In the genomic region with DNA sequence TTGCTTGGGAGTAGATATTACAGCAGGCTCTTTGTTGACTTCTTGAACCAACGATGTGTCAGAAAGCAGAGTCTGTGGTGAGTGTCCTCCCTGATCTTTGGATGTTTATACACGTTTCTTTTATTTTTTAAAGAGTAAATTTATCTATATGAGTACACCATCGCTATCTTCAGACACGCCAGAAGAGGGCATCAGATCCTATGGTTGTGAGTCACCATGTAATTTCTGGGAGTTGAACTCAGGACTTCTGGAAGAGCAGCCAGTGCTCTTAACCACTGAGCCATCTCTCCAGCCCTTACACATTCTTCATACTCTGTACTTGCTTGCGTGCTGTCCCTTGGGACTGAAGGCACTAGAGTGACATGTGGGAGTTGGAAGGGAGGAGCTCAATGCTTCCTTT, we compare ENCODE assay signal across 29 mouse cellular contexts. TPM values are rescaled to one million over a fixed set of nuclear protein-coding genes. Genes with fewer than 3 reads are reported as not detected.
DNase-seq lines count a peak whose midpoint lies in the region; ATAC-seq and TF ChIP-seq lines count a peak whose summit lies in the region.
"Had no signal": no experiment of that assay in that cellular context is flagged by ENCODE, and none has a peak within 500 bp of the region (broad histone marks: within the 10 kb centered on the region; RNA-seq: fewer than 3 reads in every experiment).

No protein-coding gene starts in this region.

- no peak overlapping the region for H3K9ac ChIP-seq in CH12.LX (ENCODE audit: insufficient read depth, low read depth)
- no peak overlapping the region for H3K9ac ChIP-seq in forebrain, postnatal 0 days
- H3K9ac ChIP-seq in liver, postnatal 0 days (replicated peaks): no peak overlapping the region
- H3K9ac ChIP-seq: embryonic facial prominence, embryonic 13.5 days; forebrain, embryonic 12.5 days; hindbrain, embryonic 12.5 days had no signal

- 58% methylated on average over 5 of the region's 5 CpGs for WGBS in forebrain, postnatal 0 days
- 53% methylated on average over 5 of the region's 5 CpGs for WGBS in liver, postnatal 0 days (ENCODE audit: insufficient replicate concordance)

- TF ChIP-seq CTCF in layer of hippocampus, adult 2 months (conservative IDR thresholded peaks at IDR 0.05): peak; percentile 47
- peak in 1 of 2 experiments; percentile 40; a peak in 2 of 4 replicates for TF ChIP-seq CTCF in CH12.LX (conservative IDR thresholded peaks at IDR 0.05 in 1 of 2, IDR thresholded peaks at IDR 0.05 in 1 of 2; ENCODE audit: low read depth in 2 of 2, low read length in 2 of 2)
- no peak for TF ChIP-seq CTCF in forebrain, postnatal 0 days (IDR thresholded peaks at IDR 0.05; ENCODE audit: low read depth)
- TF ChIP-seq CTCF in liver, postnatal 0 days (IDR thresholded peaks at IDR 0.05; ENCODE audit: low read depth): no peak

- in situ Hi-C loops in CH12.LX (cut with MboI; ENCODE audit: low pct_ligation_motif_present, low pct_unique_long_range_greater_than_20kb, low sequenced_read_pairs): loop anchor here (25.0 kb wide), 2 partner anchors 215 to 1240 kb away; partner anchors contain the start of genes Lig1 and Zswim9

- TF ChIP-seq RAD21 in CH12.LX (IDR thresholded peaks at IDR 0.05; ENCODE audit: low read depth, low read length): peak; percentile 36

- dilution Hi-C loops in CH12.LX (cut with MboI; ENCODE audit: extremely low pct_ligation_motif_present, extremely low pct_unique_long_range_greater_than_20kb, low sequenced_read_pairs): no loop called here

- no peak for ATAC-seq in forebrain, postnatal 0 days
- no peak for ATAC-seq in liver, postnatal 0 days
- ATAC-seq: CD4-positive, CD25-positive, alpha-beta regulatory T cell, adult 4 months; hindbrain, embryonic 16.5 days; inflammation-experienced regulatory T-cells, adult 6 months; intestine, postnatal 0 days had no signal

- DNase-seq in layer of hippocampus, adult 2 months (ENCODE audit: low spot score in 2 of 2): no peak
- no peak for DNase-seq in layer of hippocampus, adult 18-20 months (ENCODE audit: low spot score in 2 of 2)
- DNase-seq in CH12.LX (ENCODE audit: extremely low read depth) (no peak), NIH3T3 (ENCODE audit: low read depth) (peak; percentile 50)
- DNase-seq in forebrain, postnatal 0 days: no peak
- DNase-seq in liver, postnatal 0 days: no peak
- no peak for DNase-seq in Muller cell, postnatal 12 days (ENCODE audit: inconsistent ontology term)
- DNase-seq: adrenal gland, postnatal 10 days; B cell, adult 2 months; cerebellum, adult 11 months; cerebellum, adult 8-10 months; cerebellum, postnatal 14 days; embryo, embryonic 11 days; gastrocnemius, adult 2 months; gastrocnemius, postnatal 25 days; heart, postnatal 10 days; heart, postnatal 4 days had no signal

- no peak for TF ChIP-seq POLR2A in CH12.LX (IDR thresholded peaks at IDR 0.05; ENCODE audit: low read depth, low read length)

- TF ChIP-seq EP300 in CH12.LX (IDR thresholded peaks at IDR 0.05; ENCODE audit: low read length): no peak
- TF ChIP-seq EP300 in liver, postnatal 0 days (IDR thresholded peaks at IDR 0.05; ENCODE audit: low read depth): no peak

- H3K79me2 ChIP-seq in CH12.LX (replicated peaks; ENCODE audit: control insufficient read depth, extremely low read depth, insufficient read depth, poor library complexity, severe bottlenecking): no peaks in the 10 kb centered on the region

- no peaks in the 10 kb centered on the region for H3K36me3 ChIP-seq in CH12.LX (replicated peaks in 1 of 2; ENCODE audit: control insufficient read depth in 1 of 2, insufficient read depth in 1 of 2, low read length in 1 of 2)
- no peaks in the 10 kb centered on the region for H3K36me3 ChIP-seq in forebrain, postnatal 0 days (ENCODE audit: insufficient read depth)
- H3K36me3 ChIP-seq in liver, postnatal 0 days (replicated peaks; ENCODE audit: insufficient read depth, low read length): no peaks in the 10 kb centered on the region
- H3K36me3 ChIP-seq: embryonic facial prominence, embryonic 13.5 days; forebrain, embryonic 12.5 days; heart, embryonic 10.5 days; hindbrain, embryonic 12.5 days had no signal

- peaks cover 56% of the 10 kb centered on the region for H3K27me3 ChIP-seq in CH12.LX (replicated peaks)
- no peaks in the 10 kb centered on the region for H3K27me3 ChIP-seq in forebrain, postnatal 0 days (ENCODE audit: insufficient read depth, low read length)
- H3K27me3 ChIP-seq in liver, postnatal 0 days (ENCODE audit: insufficient read depth, low read length): no peaks in the 10 kb centered on the region
- H3K27me3 ChIP-seq: embryonic facial prominence, embryonic 13.5 days; forebrain, embryonic 12.5 days; hindbrain, embryonic 12.5 days had no signal

- H3K4me2 ChIP-seq in CH12.LX (ENCODE audit: insufficient read depth, low read depth, poor library complexity, severe bottlenecking): no peak overlapping the region
- H3K4me2 ChIP-seq in forebrain, postnatal 0 days (ENCODE audit: low read depth): no peak overlapping the region
- no peak overlapping the region for H3K4me2 ChIP-seq in liver, postnatal 0 days (ENCODE audit: low read depth, low read length)
- H3K4me2 ChIP-seq: embryonic facial prominence, embryonic 13.5 days; forebrain, embryonic 12.5 days; hindbrain, embryonic 12.5 days had no signal

- peaks cover 8% of the 10 kb centered on the region for H3K9me3 ChIP-seq in CH12.LX (replicated peaks; ENCODE audit: low read length)
- no peaks in the 10 kb centered on the region for H3K9me3 ChIP-seq in forebrain, postnatal 0 days (ENCODE audit: low read length)
- no peaks in the 10 kb centered on the region for H3K9me3 ChIP-seq in liver, postnatal 0 days (ENCODE audit: low read length)
- H3K9me3 ChIP-seq: embryonic facial prominence, embryonic 13.5 days; forebrain, embryonic 12.5 days; heart, embryonic 10.5 days; hindbrain, embryonic 12.5 days had no signal

- H3K27ac ChIP-seq in layer of hippocampus, adult 2 months: no peak overlapping the region
- H3K27ac ChIP-seq in CH12.LX (ENCODE audit: insufficient read depth, low read depth): no peak overlapping the region
- H3K27ac ChIP-seq in forebrain, postnatal 0 days (ENCODE audit: low read depth, low read length): no peak overlapping the region
- no peak overlapping the region for H3K27ac ChIP-seq in liver, postnatal 0 days (ENCODE audit: low read depth)
- H3K27ac ChIP-seq: embryonic facial prominence, embryonic 13.5 days; forebrain, embryonic 12.5 days; gastrocnemius, adult 2 months; heart, embryonic 10.5 days; hindbrain, embryonic 12.5 days had no signal

- H3K4me1 ChIP-seq in CH12.LX (ENCODE audit: control insufficient read depth in 1 of 2, insufficient read depth in 2 of 2): no peaks in the 10 kb centered on the region
- no peaks in the 10 kb centered on the region for H3K4me1 ChIP-seq in forebrain, postnatal 0 days (ENCODE audit: insufficient read depth)
- no peaks in the 10 kb centered on the region for H3K4me1 ChIP-seq in liver, postnatal 0 days (ENCODE audit: insufficient read depth)
- H3K4me1 ChIP-seq: embryonic facial prominence, embryonic 13.5 days; forebrain, embryonic 12.5 days; heart, embryonic 10.5 days; hindbrain, embryonic 12.5 days had no signal

- H3K4me3 ChIP-seq in layer of hippocampus, adult 2 months: no peak overlapping the region
- H3K4me3 ChIP-seq in CH12.LX (replicated peaks in 1 of 3; ENCODE audit: low read depth in 2 of 3, low read length in 2 of 3, poor library complexity in 1 of 3): no peak overlapping the region
- no peak overlapping the region for H3K4me3 ChIP-seq in forebrain, postnatal 0 days (ENCODE audit: low read depth, low read length)
- H3K4me3 ChIP-seq in liver, postnatal 0 days (ENCODE audit: low read depth, low read length): no peak overlapping the region
- H3K4me3 ChIP-seq: embryonic facial prominence, embryonic 13.5 days; forebrain, embryonic 12.5 days; gastrocnemius, adult 2 months; heart, embryonic 10.5 days; hindbrain, embryonic 12.5 days had no signal

RNA-seq across cellular contexts. Expression of gene Mzf1, which starts 17.7 kb away (rescaled TPM):
- 10 to 100 TPM; 15.7 to 17.8 TPM for total RNA-seq in layer of hippocampus, adult 2 months (2021)
- 10 to 100 TPM; 11.9 to 13.1 TPM for total RNA-seq in layer of hippocampus, adult 18-20 months (2021)
- 0.46 and 0.55 TPM in 2 replicates for total RNA-seq in CH12.LX (2012; rRNA removed)
- total RNA-seq in CH12.LX (2014; rRNA removed): 0.31 and 0.34 TPM in 2 replicates
- 0.50 and 0.68 TPM in 2 replicates for polyA plus RNA-seq in CH12.LX (2012; ENCODE audit: insufficient read length, low read depth)
- 11.8 and 15.1 TPM in 2 replicates for total RNA-seq in forebrain, postnatal 0 days (2014; rRNA removed)
- polyA plus RNA-seq in forebrain, postnatal 0 days (2015; fragmentation: Nextera tagmentation; extraction: Ambion mirVana): 10.1 and 12.9 TPM in 2 replicates
- 0.26 and 0.29 TPM in 2 replicates for polyA plus RNA-seq in liver, postnatal 0 days (2015; fragmentation: Nextera tagmentation; extraction: Ambion mirVana)

RNA-seq across cellular contexts. Expression of gene Vmn1r85, which starts 22.7 kb away (rescaled TPM):
- total RNA-seq in layer of hippocampus, adult 2 months (2021): not detected
- total RNA-seq in layer of hippocampus, adult 18-20 months (2021): not detected
- total RNA-seq in CH12.LX (2012; rRNA removed) (not detected in 2 replicates), CH12.LX (2014; rRNA removed) (not detected in 2 replicates)
- not detected in 2 replicates for polyA plus RNA-seq in CH12.LX (2012; ENCODE audit: insufficient read length, low read depth)
- 0.14 and 0.23 TPM in 2 replicates for total RNA-seq in forebrain, postnatal 0 days (2014; rRNA removed)
- 0.05 and 0.12 TPM in 2 replicates for polyA plus RNA-seq in forebrain, postnatal 0 days (2015; fragmentation: Nextera tagmentation; extraction: Ambion mirVana)
- not detected in 2 replicates for polyA plus RNA-seq in liver, postnatal 0 days (2015; fragmentation: Nextera tagmentation; extraction: Ambion mirVana)
- total RNA-seq: adrenal gland, postnatal 10 days; adrenal gland, postnatal 4 days; common myeloid progenitor, adult 5-6 weeks; ES-E14; gastrocnemius, adult 2 months; gastrocnemius, postnatal 25 days; heart, postnatal 10 days; heart, postnatal 4 days had no signal
- polyA plus RNA-seq: CD4-positive, CD25-positive, alpha-beta regulatory T cell, adult 4 months; embryonic facial prominence, embryonic 13.5 days; forebrain, embryonic 12.5 days; heart, embryonic 10.5 days; heart, embryonic 14.5 days; hindbrain, embryonic 12.5 days; inflammation-experienced regulatory T-cells, adult 6 months; intestine, postnatal 0 days had no signal

RNA-seq across cellular contexts. Expression of gene Ube2m, which starts 34.2 kb away (rescaled TPM):
- total RNA-seq in layer of hippocampus, adult 2 months (2021): 100 to 1,000 TPM; 190 to 199 TPM
- total RNA-seq in layer of hippocampus, adult 18-20 months (2021): 100 to 1,000 TPM; 196 to 202 TPM
- total RNA-seq in CH12.LX (2012; rRNA removed): 134 and 156 TPM in 2 replicates
- 227 and 244 TPM in 2 replicates for total RNA-seq in CH12.LX (2014; rRNA removed)
- 215 and 272 TPM in 2 replicates for polyA plus RNA-seq in CH12.LX (2012; ENCODE audit: insufficient read length, low read depth)
- 336 and 344 TPM in 2 replicates for total RNA-seq in forebrain, postnatal 0 days (2014; rRNA removed)
- 130 and 132 TPM in 2 replicates for polyA plus RNA-seq in forebrain, postnatal 0 days (2015; fragmentation: Nextera tagmentation; extraction: Ambion mirVana)
- 53.8 and 59.8 TPM in 2 replicates for polyA plus RNA-seq in liver, postnatal 0 days (2015; fragmentation: Nextera tagmentation; extraction: Ambion mirVana)

RNA-seq across cellular contexts. Expression of gene Chmp2a, which starts 37.7 kb away (rescaled TPM):
- total RNA-seq in layer of hippocampus, adult 2 months (2021): 100 to 1,000 TPM; 133 to 141 TPM
- total RNA-seq in layer of hippocampus, adult 18-20 months (2021): 100 to 1,000 TPM; 146 to 159 TPM
- total RNA-seq in CH12.LX (2012; rRNA removed): 110 and 115 TPM in 2 replicates
- total RNA-seq in CH12.LX (2014; rRNA removed): 131 and 141 TPM in 2 replicates
- polyA plus RNA-seq in CH12.LX (2012; ENCODE audit: insufficient read length, low read depth): 134 and 148 TPM in 2 replicates
- total RNA-seq in forebrain, postnatal 0 days (2014; rRNA removed): 131 and 160 TPM in 2 replicates
- 210 and 239 TPM in 2 replicates for polyA plus RNA-seq in forebrain, postnatal 0 days (2015; fragmentation: Nextera tagmentation; extraction: Ambion mirVana)
- polyA plus RNA-seq in liver, postnatal 0 days (2015; fragmentation: Nextera tagmentation; extraction: Ambion mirVana): 132 TPM in 2 replicates

RNA-seq across cellular contexts. Expression of gene Vmn1r86, which starts 47.4 kb away (rescaled TPM):
- not detected for total RNA-seq in layer of hippocampus, adult 2 months (2021)
- total RNA-seq in layer of hippocampus, adult 18-20 months (2021): not detected
- total RNA-seq in CH12.LX (2012; rRNA removed) (not detected in 2 replicates), CH12.LX (2014; rRNA removed) (not detected in 2 replicates)
- not detected in 2 replicates for polyA plus RNA-seq in CH12.LX (2012; ENCODE audit: insufficient read length, low read depth)
- not detected in 2 replicates for total RNA-seq in forebrain, postnatal 0 days (2014; rRNA removed)
- not detected in 2 replicates for polyA plus RNA-seq in forebrain, postnatal 0 days (2015; fragmentation: Nextera tagmentation; extraction: Ambion mirVana)
- not detected in 2 replicates for polyA plus RNA-seq in liver, postnatal 0 days (2015; fragmentation: Nextera tagmentation; extraction: Ambion mirVana)
- total RNA-seq: adrenal gland, postnatal 10 days; adrenal gland, postnatal 4 days; common myeloid progenitor, adult 5-6 weeks; ES-E14; gastrocnemius, adult 2 months; gastrocnemius, postnatal 25 days; heart, postnatal 10 days; heart, postnatal 4 days had no signal
- polyA plus RNA-seq: embryonic facial prominence, embryonic 13.5 days; forebrain, embryonic 12.5 days; heart, embryonic 10.5 days; heart, embryonic 14.5 days; hindbrain, embryonic 12.5 days; hindbrain, embryonic 16.5 days; intestine, postnatal 0 days had no signal
